Mouse (Mus musculus): ENCODE measurements around the gene Styx.

Gene Styx

DNA sequence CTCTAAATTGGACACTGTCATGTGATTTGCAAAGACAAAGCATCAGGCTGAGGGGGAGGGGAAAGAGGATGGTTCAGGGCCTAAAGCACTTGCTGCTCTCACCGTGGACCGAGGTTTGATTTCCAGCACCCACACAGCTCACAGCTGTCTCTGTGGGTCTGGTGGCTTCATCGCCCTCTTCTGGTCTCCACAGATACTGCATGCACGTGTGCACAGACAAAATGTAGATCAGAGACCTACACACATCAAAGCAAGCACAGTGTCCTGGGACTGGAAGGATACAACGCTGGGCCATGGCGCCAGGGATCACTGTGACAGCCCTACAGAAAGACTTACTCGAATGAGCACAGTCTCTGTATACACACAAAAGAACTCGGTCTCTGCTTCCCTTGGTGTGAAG, 118.6 kb downstream of the Styx start:
- no peak for DNase-seq

All from kidney, adult 9 months (tissue).